Mouse (Mus musculus): ENCODE results near the gene Hmgb1. TPM values are rescaled to one million over a fixed set of nuclear protein-coding genes. Genes with fewer than 3 reads are reported as not detected.

The Hmgb1 gene
- polyA plus RNA-seq, 1 experiment from 2014 or later = 2,416 TPM

- H3K4me3 ChIP-seq (ENCODE audit: low read depth, low read length) = no peak overlapping the region
- peak overlapping the region; percentile 92; the same call in 1 of the 2 replicates for H3K4me2 ChIP-seq (ENCODE audit: low read depth, severe bottlenecking)
- H3K9ac ChIP-seq (ENCODE audit: low read length) = no peak overlapping the region
- H3K4me1 ChIP-seq (ENCODE audit: control insufficient read depth, insufficient read depth, low read length) = peaks cover 8% of the 10 kb centered on the region; the same call in 1 of the 2 replicates
- WGBS = 65% methylated on average over 7 of the region's 7 CpGs
- no peak for DNase-seq (ENCODE audit: low spot score)
- no peak overlapping the region for H3K27ac ChIP-seq (replicated peaks; ENCODE audit: low read depth, low read length)
- no peaks in the 10 kb centered on the region for H3K36me3 ChIP-seq (ENCODE audit: control insufficient read depth, insufficient read depth, low read length)
- no peak for ATAC-seq (ENCODE audit: insufficient number of reproducible peaks, low FRiP score, low TSS enrichment, low read depth)
- H3K27me3 ChIP-seq (ENCODE audit: control insufficient read depth, insufficient read depth, low read length) = no peaks in the 10 kb centered on the region
- H3K9me3 ChIP-seq (ENCODE audit: control insufficient read depth, low read length) = no peaks in the 10 kb centered on the region
Observed at GRCm38 (mm10) chr5:149013817-149014508, 170.3 kb downstream of the Hmgb1 start.

- Histone ChIP-seq H3K4me3 (ENCODE audit: low read depth, low read length) (no peak overlapping the region), H3K27ac (replicated peaks; ENCODE audit: low read depth, low read length) (no peak overlapping the region), H3K9me3 (ENCODE audit: control insufficient read depth, low read length) (no peaks in the 10 kb centered on the region), H3K9ac (ENCODE audit: low read length) (no peak overlapping the region), H3K36me3 (ENCODE audit: control insufficient read depth, insufficient read depth, low read length) (no peaks in the 10 kb centered on the region), H3K4me2 (ENCODE audit: low read depth, severe bottlenecking) (no peak overlapping the region), H3K27me3 (ENCODE audit: control insufficient read depth, insufficient read depth, low read length) (no peaks in the 10 kb centered on the region), H3K4me1 (ENCODE audit: control insufficient read depth, insufficient read depth, low read length) (peaks cover 10% of the 10 kb centered on the region; the same call in 1 of the 2 replicates)
- no peak for DNase-seq (ENCODE audit: low spot score)
- ATAC-seq (ENCODE audit: insufficient number of reproducible peaks, low FRiP score, low TSS enrichment, low read depth) = no peak
- 93% methylated on average over 3 of the region's 3 CpGs for WGBS
Observed at GRCm38 (mm10) chr5:149009111-149009510, 175.2 kb downstream of the Hmgb1 start.

GRCm38 (mm10) chr5:149007295-149007646, 177.0 kb downstream of the Hmgb1 start:
- Histone ChIP-seq H3K9ac (ENCODE audit: low read length) (peak overlapping the region; percentile 35; the same call in 1 of the 2 replicates), H3K4me1 (ENCODE audit: control insufficient read depth, insufficient read depth, low read length) (peaks cover 18% of the 10 kb centered on the region), H3K36me3 (ENCODE audit: control insufficient read depth, insufficient read depth, low read length) (no peaks in the 10 kb centered on the region), H3K9me3 (ENCODE audit: control insufficient read depth, low read length) (no peaks in the 10 kb centered on the region), H3K27me3 (ENCODE audit: control insufficient read depth, insufficient read depth, low read length) (no peaks in the 10 kb centered on the region), H3K4me3 (ENCODE audit: low read depth, low read length) (no peak overlapping the region), H3K4me2 (ENCODE audit: low read depth, severe bottlenecking) (peak overlapping the region; percentile 34; the same call in 1 of the 2 replicates), H3K27ac (replicated peaks; ENCODE audit: low read depth, low read length) (peak overlapping the region; percentile 24; the same call in 1 of the 2 replicates)
- DNase-seq (ENCODE audit: low spot score) = no peak
- ATAC-seq (ENCODE audit: insufficient number of reproducible peaks, low FRiP score, low TSS enrichment, low read depth) = 0 out of 2 replicates have a peak, but pooled peaks have one; percentile 14
- 64% methylated on average over 5 of the region's 5 CpGs for WGBS

- 9% methylated on average over 26 of the region's 26 CpGs for WGBS
- ATAC-seq (ENCODE audit: insufficient number of reproducible peaks, low FRiP score, low TSS enrichment, low read depth) = peak; percentile 81
Observed at GRCm38 (mm10) chr5:149006362-149007294, 177.7 kb downstream of the Hmgb1 start.

GRCm38 (mm10) chr5:149005701-149006361, 178.5 kb downstream of the Hmgb1 start:
- peaks cover 23% of the 10 kb centered on the region for H3K4me1 ChIP-seq (ENCODE audit: control insufficient read depth, insufficient read depth, low read length)
- 57% methylated on average over 9 of the region's 9 CpGs for WGBS
- no peaks in the 10 kb centered on the region for H3K9me3 ChIP-seq (ENCODE audit: control insufficient read depth, low read length)
- H3K27me3 ChIP-seq (ENCODE audit: control insufficient read depth, insufficient read depth, low read length) = no peaks in the 10 kb centered on the region
- H3K36me3 ChIP-seq (ENCODE audit: control insufficient read depth, insufficient read depth, low read length) = no peaks in the 10 kb centered on the region
- DNase-seq (ENCODE audit: low spot score) = no peak
- H3K4me3 ChIP-seq (ENCODE audit: low read depth, low read length) = no peak overlapping the region
- no peak overlapping the region; the same call in 1 of the 2 replicates for H3K4me2 ChIP-seq (ENCODE audit: low read depth, severe bottlenecking)
- ATAC-seq (ENCODE audit: insufficient number of reproducible peaks, low FRiP score, low TSS enrichment, low read depth) = no peak
- H3K27ac ChIP-seq (replicated peaks; ENCODE audit: low read depth, low read length) = 0 out of 2 replicates have a peak overlapping the region, but pooled peaks have one; percentile 32
- no peak overlapping the region for H3K9ac ChIP-seq (ENCODE audit: low read length)

More at GRCm38 (mm10) chr5:149006362-149007294, 177.7 kb downstream of the Hmgb1 start:
- no peak overlapping the region for H3K4me3 ChIP-seq (ENCODE audit: low read depth, low read length)
- H3K27me3 ChIP-seq (ENCODE audit: control insufficient read depth, insufficient read depth, low read length) = no peaks in the 10 kb centered on the region
- peak; percentile 100 for DNase-seq (ENCODE audit: low spot score)
- peaks cover 23% of the 10 kb centered on the region for H3K4me1 ChIP-seq (ENCODE audit: control insufficient read depth, insufficient read depth, low read length)
- no peaks in the 10 kb centered on the region for H3K9me3 ChIP-seq (ENCODE audit: control insufficient read depth, low read length)
- H3K36me3 ChIP-seq (ENCODE audit: control insufficient read depth, insufficient read depth, low read length) = no peaks in the 10 kb centered on the region
- H3K4me2 ChIP-seq (ENCODE audit: low read depth, severe bottlenecking) = peak overlapping the region; percentile 34; the same call in 1 of the 2 replicates
- peak overlapping the region; percentile 35; the same call in 1 of the 2 replicates for H3K9ac ChIP-seq (ENCODE audit: low read length)
- H3K27ac ChIP-seq (replicated peaks; ENCODE audit: low read depth, low read length) = peak overlapping the region; percentile 32; the same call in 1 of the 2 replicates

- no peaks in the 10 kb centered on the region for H3K36me3 ChIP-seq (ENCODE audit: control insufficient read depth, insufficient read depth, low read length)
- no peak overlapping the region for H3K27ac ChIP-seq (replicated peaks; ENCODE audit: low read depth, low read length)
- ATAC-seq (ENCODE audit: insufficient number of reproducible peaks, low FRiP score, low TSS enrichment, low read depth) = no peak
- no peak for DNase-seq (ENCODE audit: low spot score)
- no peak overlapping the region for H3K4me2 ChIP-seq (ENCODE audit: low read depth, severe bottlenecking)
- H3K27me3 ChIP-seq (ENCODE audit: control insufficient read depth, insufficient read depth, low read length) = no peaks in the 10 kb centered on the region
- H3K9ac ChIP-seq (ENCODE audit: low read length) = no peak overlapping the region
- WGBS = 32% methylated on average over 9 of the region's 9 CpGs
- no peaks in the 10 kb centered on the region for H3K9me3 ChIP-seq (ENCODE audit: control insufficient read depth, low read length)
- H3K4me3 ChIP-seq (ENCODE audit: low read depth, low read length) = no peak overlapping the region
- peaks cover 23% of the 10 kb centered on the region for H3K4me1 ChIP-seq (ENCODE audit: control insufficient read depth, insufficient read depth, low read length)
Observed at GRCm38 (mm10) chr5:149005083-149005482, 179.2 kb downstream of the Hmgb1 start.

- no peaks in the 10 kb centered on the region for H3K9me3 ChIP-seq (ENCODE audit: control insufficient read depth, low read length)
- no peaks in the 10 kb centered on the region for H3K27me3 ChIP-seq (ENCODE audit: control insufficient read depth, insufficient read depth, low read length)
- peaks cover 23% of the 10 kb centered on the region for H3K4me1 ChIP-seq (ENCODE audit: control insufficient read depth, insufficient read depth, low read length)
- no peak for DNase-seq (ENCODE audit: low spot score)
- no peak overlapping the region for H3K4me2 ChIP-seq (ENCODE audit: low read depth, severe bottlenecking)
- peak overlapping the region; percentile 23; the same call in 1 of the 2 replicates for H3K27ac ChIP-seq (replicated peaks; ENCODE audit: low read depth, low read length)
- ATAC-seq (ENCODE audit: insufficient number of reproducible peaks, low FRiP score, low TSS enrichment, low read depth) = no peak
- H3K36me3 ChIP-seq (ENCODE audit: control insufficient read depth, insufficient read depth, low read length) = no peaks in the 10 kb centered on the region
- no peak overlapping the region for H3K9ac ChIP-seq (ENCODE audit: low read length)
- WGBS = 28% methylated on average over 2 of the region's 2 CpGs
- H3K4me3 ChIP-seq (ENCODE audit: low read depth, low read length) = no peak overlapping the region
Observed at GRCm38 (mm10) chr5:149003137-149003536, 181.2 kb downstream of the Hmgb1 start.

GRCm38 (mm10) chr5:149002803-149003115, 181.5 kb downstream of the Hmgb1 start:
- H3K9ac ChIP-seq (ENCODE audit: low read length) = no peak overlapping the region
- WGBS = 63% methylated on average over 6 of the region's 6 CpGs

More at GRCm38 (mm10) chr5:149002803-149003115, 181.5 kb downstream of the Hmgb1 start:
- no peaks in the 10 kb centered on the region for H3K27me3 ChIP-seq (ENCODE audit: control insufficient read depth, insufficient read depth, low read length)
- no peaks in the 10 kb centered on the region for H3K9me3 ChIP-seq (ENCODE audit: control insufficient read depth, low read length)
- peak overlapping the region; percentile 23 for H3K27ac ChIP-seq (replicated peaks; ENCODE audit: low read depth, low read length)
- no peak overlapping the region for H3K4me2 ChIP-seq (ENCODE audit: low read depth, severe bottlenecking)
- ATAC-seq (ENCODE audit: insufficient number of reproducible peaks, low FRiP score, low TSS enrichment, low read depth) = no peak
- H3K4me1 ChIP-seq (ENCODE audit: control insufficient read depth, insufficient read depth, low read length) = peaks cover 23% of the 10 kb centered on the region
- peak; percentile 41 for DNase-seq (ENCODE audit: low spot score)
- no peaks in the 10 kb centered on the region for H3K36me3 ChIP-seq (ENCODE audit: control insufficient read depth, insufficient read depth, low read length)
- no peak overlapping the region for H3K4me3 ChIP-seq (ENCODE audit: low read depth, low read length)

All from limb, embryonic 11.5 days (tissue).